Mouse (Mus musculus): ENCODE measurements around the gene Kif12.

Gene Kif12

DNA sequence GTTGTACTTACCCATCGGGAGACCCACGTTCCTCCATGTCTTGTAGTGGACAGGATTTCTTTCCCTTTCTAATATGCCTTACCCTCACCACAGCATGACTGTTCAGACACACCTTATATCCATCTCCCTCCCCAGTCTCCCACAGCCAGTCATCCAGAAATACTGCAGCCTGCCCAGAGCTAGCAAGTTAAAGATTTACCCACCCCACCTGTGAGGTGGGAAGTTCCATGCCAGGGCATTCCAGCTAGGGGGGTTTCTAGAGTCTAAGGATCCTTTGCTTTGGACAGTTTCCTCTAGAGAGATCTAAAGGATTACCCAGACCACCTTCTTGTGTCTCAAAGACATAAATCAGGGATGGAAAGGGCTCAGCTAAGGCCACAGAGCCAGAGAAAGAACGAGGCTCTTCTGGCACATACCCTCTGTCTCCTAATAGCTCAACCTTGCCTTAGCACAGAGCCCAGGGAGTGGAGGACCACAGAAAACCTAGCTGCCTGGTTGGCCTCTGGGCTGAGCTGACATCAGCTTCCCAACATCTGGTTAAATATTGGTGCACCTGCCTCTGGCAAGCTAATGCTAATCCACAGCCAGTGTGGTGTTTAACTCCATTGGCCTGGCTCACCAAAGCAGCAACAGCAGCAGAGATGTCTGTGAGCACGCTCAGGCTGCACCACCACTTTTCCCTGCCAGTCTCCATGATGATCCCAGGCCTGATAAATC lies at the start of gene Kif12:
Gene Kif12, minus strand, starts transcription at position 163 of the 717 bp plus-strand sequence.
- no peak for DNase-seq (ENCODE audit: low read depth, low spot score)

DNA sequence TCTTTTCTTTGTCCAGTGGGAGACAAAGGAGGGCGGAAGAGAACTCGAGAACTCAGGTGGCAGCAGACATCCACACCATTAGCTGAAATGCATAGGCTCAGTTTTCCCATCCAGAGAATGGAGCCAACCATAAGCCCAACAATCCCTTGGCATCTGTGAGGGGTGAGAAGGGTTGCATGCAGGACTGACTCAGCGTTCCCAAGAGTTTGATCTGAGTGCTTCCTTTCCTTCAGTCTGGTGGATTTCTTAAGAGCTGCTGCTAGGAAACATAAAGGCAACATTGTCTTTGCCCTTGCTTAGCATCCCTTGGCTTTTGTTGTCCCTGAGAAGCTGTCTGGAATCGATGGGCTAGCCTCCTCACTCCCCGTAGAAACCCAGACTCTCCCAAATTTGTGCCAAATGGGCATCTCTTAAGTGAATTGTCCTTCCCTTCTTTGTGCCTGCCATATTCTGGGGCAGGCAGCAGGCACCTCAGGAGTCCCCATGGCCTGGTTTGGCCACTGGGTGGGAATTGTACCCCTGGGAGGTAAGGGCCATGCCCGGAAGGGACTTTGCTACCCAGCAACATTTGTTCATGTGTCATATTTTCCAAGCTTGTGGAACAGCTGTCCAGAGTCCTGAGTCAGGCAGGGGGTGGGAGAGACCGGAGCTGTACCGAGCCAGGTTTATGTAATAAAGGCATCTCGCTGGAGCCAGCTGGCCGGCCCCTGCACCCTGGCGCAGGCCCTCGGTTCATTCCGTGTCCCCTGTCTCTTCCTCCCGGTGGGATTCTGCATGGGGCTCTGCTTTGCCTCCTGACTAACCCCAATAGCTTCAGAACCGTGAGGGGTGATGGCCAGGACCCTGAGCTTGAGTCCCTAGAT lies 49.4 kb upstream of the Kif12 start:
- no peak for DNase-seq (ENCODE audit: low read depth, low spot score)

DNA sequence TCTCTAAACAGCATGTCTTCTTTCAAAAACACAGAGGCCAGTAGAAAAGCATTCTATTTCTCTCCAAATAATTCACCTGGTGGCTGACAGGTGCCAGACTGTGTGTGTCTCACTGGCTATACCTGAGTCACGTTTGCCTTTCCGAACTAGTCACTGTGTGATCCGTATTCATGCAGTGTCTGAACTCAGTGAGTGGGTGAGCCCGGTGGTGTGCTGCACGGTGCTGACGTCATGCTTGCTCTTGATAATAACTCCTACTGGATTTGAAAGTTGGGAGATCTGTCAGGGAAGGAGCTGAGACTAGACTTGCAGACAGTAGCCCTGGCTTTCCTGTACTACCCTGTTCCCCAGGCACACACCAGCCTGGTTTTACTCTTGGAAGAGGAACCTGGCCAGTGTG lies 47.7 kb upstream of the Kif12 start:
- DNase-seq (ENCODE audit: low read depth, low spot score) = no peak

DNA sequence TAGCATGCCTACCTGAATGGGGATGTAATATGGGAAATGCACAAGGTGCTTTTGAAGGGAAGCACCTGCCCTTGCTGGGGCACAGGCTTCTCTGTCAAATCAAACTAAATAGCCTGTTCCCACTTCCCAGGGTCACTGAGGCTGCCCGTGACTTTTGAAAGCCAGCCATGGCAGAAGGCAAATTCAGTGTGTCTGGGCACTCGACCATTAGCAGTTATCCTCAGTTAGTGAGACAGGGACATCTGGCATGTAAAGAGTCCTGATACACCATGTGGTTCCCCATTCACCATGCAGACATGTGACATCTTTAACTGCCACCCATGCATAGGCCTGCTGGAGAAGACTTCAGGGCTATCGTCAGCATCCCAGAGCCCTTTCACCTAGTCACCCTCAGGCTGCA lies 47.1 kb upstream of the Kif12 start:
- DNase-seq (ENCODE audit: low read depth, low spot score) = no peak

DNA sequence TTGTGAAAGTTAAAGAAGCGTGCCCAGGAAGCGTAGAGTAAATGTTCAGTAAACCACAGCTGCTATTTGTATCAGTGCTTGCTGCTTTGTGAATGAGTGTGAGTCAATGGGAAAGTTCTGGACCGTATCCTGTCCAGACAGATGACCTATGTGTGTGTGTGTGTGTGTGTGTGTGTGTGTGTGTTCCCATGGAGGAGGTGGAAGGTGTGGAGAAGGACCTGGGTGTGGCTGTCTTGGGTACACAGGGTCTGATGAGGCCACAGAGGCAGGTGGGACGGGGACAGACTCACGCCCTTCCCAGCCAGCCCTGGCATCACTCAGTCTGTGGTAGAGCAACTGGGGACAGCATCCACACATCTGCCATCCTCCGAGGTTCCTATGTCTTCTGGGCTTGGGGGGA lies 45.6 kb upstream of the Kif12 start:
- no peak for DNase-seq (ENCODE audit: low read depth, low spot score)

DNA sequence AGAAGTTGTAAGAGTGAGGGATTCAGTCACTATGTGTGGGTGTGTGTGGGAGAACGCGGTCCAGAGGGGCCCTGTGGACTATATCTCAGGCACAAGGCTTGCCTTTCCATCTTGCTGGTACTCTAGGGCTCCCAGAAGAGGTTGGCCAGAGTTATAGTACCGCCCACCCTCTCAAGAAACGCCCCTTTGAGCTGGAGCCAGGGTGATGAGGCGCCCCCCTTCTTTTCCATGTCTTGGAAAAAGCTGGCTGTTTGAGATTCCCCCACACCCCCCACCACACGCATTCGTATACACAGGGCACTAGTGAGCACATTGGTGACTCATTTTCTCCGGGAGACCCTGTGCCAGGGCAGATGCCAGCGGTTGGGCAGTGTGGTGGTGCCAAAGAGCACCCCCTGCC lies 44.6 kb upstream of the Kif12 start:
- DNase-seq (ENCODE audit: low read depth, low spot score) = no peak

DNA sequence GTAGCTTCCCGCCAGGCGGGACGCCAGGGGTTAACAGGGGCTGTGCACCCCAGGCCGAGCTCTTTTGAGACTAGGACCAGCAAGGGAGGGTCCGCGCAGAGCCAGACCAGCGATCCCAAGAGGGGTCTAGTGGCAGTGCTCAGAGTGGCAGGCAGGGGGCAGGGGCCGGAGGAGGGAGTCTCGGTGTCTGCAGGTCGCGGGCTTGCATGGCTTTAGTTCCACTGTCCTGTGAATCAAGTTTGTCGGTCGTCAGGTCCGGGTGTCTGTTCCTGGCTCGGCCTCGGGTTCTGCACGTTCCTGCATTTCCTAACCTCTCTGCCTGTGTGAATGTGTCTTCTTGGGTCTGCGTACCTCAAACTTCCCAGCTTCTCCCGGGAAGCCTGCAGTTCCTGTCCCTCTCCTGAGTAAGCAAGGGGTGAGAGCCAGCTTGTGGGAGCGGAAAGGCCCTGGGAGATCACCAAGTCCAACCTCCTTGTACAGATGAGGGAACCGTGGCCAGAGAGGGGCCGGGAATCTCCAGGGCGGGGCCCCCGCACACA lies 44.1 kb upstream of the Kif12 start:
- peak; percentile 50 for DNase-seq (ENCODE audit: low read depth, low spot score)

DNA sequence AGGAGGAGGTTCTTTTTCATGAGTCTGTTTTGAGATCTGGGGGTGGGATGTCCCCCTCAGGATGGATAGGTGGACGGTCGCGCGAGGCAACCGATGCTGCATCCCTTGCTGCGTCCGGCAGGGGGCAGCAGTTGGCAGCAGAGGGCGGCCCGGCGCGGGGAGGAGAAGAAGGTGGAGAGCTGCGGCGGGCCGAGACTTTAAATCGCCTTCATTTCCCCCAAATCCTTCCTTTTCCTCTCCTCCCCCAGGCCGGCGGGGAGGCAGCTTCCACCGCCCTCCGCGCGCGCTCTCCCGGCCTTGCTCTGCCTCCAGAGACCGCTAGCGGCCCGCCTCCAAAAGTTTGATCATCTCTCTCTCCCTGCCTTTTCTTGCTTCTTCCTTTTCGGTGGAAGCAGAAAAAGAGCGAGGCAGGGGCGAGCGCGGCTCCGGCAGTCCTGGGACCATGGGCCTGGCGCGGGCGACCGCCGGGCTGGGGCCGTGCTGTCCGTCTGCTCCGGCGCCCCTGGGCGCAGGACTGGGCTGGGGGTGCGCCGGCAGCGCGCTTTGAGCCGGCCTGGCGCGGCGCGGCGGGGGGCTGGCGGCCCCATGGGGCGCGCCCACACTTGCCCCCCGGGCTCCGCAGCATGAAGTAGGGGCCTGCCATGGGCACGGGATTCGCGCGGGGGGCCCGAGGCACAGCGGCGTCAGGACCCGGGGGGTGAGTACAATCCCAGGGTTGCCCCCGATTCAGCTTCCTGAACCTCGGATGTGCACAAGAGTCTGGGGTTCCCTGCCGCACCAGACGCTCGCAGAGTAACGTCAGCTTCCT lies 43.5 kb upstream of the Kif12 start:
- peak; percentile 40 for DNase-seq (ENCODE audit: low read depth, low spot score)

DNA sequence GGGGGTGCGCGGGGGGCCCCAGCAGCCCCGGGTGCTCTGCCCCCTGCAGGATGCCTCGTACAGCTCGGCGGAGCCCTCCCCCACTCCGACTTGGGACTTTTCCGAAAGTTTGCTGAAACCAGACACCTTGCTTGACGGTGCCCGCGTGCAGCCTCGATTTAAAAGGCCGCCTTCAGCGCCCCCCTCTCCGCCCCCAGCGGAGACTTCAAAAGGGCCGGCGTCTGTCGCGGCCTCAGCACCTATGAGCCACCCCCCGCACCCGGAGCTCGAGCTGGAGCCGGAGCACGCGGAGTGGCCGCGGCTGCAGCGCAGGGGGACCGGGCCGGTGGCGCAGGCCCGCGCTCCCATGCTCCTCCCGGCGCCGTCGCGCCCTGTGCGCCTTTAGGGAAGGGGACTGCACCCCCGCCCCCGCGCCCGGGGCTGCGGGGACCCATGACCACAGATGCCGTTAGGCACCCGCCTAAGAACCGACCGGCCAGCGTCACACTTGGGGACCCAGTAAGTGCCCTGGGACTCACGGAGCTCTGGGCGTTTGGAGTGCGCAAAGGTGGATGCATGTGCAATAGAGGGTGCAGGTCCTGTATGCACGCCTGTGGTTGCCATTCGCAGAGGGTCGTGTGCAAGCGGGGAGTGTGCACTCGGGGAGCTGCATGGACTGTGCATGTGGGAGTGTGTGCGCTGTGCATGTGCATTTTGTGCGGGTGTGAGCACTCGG lies 42.1 kb upstream of the Kif12 start, which contains the start of gene Col27a1:
Gene Col27a1, plus strand, starts transcription at position 98 of the 715 bp plus-strand sequence.
- DNase-seq (ENCODE audit: low read depth, low spot score) = peak; percentile 36

DNA sequence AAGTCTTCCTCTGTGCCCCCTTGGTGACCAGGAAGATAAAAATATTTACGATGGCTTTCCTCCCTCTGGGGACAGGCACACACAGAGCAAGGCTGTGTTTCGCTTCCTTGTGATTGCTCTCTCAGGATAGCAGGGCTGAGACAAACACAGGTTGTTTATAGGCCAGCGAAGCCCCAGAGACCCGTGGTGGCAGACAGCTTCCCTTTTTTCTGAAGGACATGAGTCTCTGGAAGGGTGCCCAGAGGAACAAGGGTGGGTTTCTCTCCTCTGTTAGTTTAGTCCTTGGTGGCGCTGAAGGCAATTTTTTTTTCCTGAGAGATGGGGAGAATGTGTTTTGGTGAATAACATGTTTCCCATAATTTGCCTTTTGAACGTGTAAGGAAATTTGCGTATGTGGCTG lies 33.7 kb upstream of the Kif12 start:
- no peak for DNase-seq (ENCODE audit: low read depth, low spot score)

DNA sequence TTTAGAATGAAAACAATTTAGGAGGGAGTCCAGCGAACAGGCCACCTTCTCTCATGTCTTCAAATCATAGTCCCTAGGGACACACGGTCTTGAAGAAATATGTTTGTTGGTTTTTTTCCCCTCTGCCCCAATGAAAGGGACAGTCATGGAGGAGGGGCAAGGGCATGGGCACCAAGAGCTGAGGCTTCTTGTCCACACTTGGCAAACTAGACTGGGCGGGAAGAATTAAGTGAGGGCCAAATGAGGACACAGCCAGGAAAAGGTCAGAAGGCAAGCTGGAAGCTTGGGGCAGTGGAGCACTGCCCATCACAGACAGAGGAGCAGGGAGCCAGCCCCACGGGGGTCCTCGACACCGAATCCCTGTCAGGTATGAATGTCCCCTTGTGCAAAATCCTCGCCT lies 31.9 kb upstream of the Kif12 start:
- no peak for DNase-seq (ENCODE audit: low read depth, low spot score)

DNA sequence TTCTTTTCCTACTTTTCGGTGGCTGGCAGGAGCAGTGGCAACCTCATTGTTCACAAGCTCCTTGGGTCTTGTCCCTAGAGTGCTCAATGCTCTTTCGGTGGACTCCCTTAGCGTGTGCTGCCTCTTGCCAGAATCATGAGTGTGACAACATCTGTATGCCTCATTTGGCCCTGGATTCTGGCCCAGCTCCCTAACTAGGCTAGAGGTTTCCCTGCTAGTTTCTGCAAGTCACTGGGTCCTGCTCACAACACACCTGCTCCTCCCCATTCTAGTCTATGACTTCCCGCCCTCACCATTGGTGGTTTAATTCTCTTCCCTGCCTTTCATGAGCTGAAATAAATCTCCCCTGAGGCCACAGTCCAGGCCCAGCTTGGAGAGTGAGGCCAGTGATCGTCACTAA lies 27.4 kb upstream of the Kif12 start:
- DNase-seq (ENCODE audit: low read depth, low spot score) = no peak

DNA sequence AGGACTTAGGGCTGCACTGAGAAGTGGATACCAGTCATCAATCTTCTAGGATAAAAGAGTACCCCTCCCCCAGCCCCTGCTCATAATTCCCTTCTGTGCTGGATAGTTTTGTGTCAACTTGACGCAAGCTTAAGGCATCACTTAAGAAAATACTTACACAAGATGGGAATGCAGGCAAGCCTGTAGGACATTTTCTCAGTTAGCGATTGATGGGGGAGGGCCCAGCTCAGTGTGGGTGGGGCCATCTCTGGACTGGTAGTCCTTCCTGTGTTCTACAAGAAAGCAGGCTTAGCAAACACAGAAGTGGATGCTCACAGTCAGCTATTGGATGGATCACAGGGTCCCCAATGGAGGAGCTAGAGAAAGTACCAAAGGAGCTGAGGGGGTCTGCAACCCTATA lies 22.4 kb upstream of the Kif12 start:
- no peak for DNase-seq (ENCODE audit: low read depth, low spot score)

DNA sequence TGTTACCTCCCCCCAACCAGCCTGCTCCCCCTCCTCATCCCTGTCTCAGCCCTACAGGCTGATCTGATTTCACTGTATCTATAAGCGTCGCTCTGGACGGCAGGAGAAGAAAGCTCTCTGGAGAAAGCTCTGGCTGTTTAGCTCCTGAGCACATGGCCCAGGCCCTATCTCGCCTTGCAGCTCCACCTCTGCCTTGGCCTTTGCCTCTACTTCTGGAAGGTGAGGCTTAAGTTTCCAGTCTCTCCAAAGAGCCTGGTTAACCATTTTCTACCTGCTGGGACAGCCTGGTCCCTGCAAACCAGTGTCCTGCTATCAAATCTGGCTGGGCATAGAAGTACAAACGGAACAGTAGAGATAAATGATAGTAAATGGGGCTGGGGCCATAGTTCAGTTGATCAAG lies 19.7 kb upstream of the Kif12 start:
- no peak for DNase-seq (ENCODE audit: low read depth, low spot score)

DNA sequence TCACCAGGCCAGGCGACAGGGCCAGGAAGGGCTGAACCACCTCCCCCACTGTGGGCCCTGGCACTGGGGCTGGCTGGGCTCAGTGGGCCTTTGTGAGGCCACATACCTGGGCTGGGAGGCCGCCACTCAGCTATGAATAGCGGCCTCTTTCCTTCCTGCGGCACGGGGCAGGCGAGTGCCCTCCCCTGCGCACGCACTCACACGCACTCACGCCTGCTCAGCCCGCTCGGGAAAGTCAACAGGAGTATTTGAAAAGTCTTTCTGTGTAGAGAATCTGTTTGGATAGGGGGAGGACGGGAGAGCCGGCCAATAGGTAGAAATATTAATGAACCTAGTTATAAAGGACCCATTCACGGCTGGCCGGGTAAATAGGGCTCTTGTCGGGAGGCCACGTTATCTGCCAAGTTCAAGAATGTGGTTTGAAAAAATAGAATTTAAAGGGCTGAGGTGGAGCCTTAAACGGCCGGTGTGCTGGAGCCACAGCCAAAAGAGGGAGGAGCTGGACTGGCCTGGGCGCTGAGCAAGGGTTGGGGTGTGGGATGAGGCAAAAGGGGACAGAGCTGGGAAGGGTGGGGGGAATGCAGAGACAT lies 14.4 kb upstream of the Kif12 start:
- DNase-seq (ENCODE audit: low read depth, low spot score) = no peak

DNA sequence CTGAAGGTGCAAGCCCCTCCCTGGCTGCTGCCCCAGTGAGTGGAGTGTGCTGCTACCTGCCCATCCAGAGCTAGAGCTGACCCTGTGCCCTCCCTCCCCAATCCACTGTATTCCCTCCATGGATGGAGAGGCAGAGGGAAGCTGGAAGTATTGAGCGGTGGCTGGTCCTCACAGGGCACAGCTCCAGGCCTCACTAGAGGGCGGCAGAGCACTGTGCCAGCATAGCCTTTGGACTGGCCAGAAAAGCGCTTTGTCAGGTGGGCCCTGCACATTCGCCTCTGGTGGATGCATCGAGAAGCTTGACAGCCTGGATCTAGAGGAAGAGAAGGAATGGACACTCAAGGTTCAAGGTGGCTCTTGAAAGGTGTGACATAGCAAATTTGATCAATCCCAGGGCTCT lies 9.6 kb upstream of the Kif12 start:
- DNase-seq (ENCODE audit: low read depth, low spot score) = no peak

DNA sequence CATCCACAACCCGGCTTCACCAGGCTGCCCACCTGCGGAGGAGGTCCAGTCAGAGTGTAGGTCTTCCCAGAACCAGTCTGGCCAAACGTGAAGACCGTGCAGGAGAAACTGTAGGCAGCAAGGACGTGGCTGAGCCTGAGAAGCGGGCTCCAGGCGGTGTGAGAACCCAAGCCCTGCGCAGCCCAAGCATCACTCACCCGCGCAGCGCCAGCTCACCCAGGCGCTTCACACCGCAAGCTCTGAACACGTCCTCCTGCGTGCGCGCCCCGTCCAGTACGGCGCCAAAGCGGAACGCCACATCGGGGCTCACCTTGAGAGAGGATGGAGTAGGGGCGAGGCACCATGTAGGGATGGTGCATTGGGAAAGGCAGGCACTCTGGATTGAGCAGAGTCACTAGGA lies 809 bp downstream of the Kif12 start:
- no peak for DNase-seq (ENCODE audit: low read depth, low spot score)

DNA sequence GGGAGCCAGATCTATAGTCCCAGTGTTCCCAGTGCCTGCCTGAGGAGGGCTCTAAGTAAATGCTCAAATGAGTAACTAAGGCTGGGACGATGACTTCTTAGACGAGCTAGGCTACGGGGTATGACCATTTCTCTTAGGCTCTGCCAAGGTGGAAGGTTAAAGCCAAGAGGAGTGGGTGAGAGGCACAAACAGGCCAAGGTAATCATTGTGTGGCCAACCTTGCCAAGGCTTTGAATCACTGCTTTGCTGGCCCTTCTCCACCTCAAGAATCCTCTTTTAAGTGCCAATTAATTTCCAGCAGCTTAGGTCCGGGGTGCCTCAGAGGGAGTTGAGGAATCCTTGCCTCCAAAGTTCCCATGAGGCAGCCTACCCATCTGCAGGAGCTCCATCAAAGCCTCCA lies 1.9 kb downstream of the Kif12 start:
- DNase-seq (ENCODE audit: low read depth, low spot score) = no peak

DNA sequence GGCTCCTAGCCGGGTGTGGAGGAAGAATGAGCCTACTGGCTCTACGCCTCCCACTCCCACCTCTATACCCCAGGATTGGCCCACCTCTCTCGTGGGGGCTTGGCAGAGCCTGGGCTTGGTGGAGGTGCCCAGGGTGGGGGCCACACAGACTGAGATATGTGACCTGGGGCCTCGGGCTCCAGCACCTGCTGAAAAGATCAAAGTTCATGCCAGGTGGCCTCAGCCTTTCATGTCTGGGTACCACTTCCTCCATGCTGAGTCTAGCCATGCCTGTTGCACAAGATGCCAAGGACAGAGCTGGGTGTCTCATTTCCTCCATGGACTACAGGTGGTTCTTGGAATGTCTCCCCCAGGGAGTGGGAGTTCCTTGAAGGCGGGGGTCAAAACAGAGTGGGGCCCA lies 5.6 kb downstream of the Kif12 start:
- no peak for DNase-seq (ENCODE audit: low read depth, low spot score)

DNA sequence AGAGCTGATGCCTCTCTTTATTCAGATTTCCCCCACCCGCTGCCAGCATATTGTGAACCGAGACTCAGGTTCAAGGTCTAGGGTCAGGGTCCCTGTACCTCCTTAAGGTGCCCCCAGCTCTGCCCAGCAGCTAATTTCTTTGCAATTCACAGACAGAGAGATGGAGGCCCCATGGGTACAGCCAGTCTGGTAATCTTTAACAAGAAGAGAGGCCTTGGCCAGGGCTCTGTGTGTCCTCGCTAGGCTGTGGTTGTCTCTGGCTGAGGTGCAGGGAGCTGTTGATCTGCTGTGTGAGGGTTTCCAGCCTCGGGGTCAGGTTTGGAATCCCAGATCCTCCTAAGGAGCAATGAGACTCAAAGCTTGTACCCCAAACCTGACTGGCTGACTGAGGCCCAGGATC lies 6.3 kb downstream of the Kif12 start:
- DNase-seq (ENCODE audit: low read depth, low spot score) = no peak
